Mouse (Mus musculus): ENCODE measurements at regions not wholly inside any gene's neighbourhood (a gene's known extent, or its start where the extent isn't known, plus 50 kb on each side); places are given as distances from the start of the nearest gene placed in this dataset.
A peak's percentile ranks its signal among the peaks of the same experiment; 100 is the strongest.
"Not testable (repeated sequence)": the region's sequence is repeated elsewhere in the genome, so short reads cannot be mapped to it uniquely, and the experiment has no call there.

- Histone ChIP-seq H3K9ac (replicated peaks; ENCODE audit: low read depth) (no peak overlapping the region), H3K36me3 (ENCODE audit: insufficient read depth, low read length) (no peaks in the 10 kb centered on the region), H3K4me1 (ENCODE audit: insufficient read depth, low read depth, low read length) (no peaks in the 10 kb centered on the region), H3K4me3 (ENCODE audit: low read depth, low read length) (no peak overlapping the region), H3K9me3 (ENCODE audit: low read length) (no peaks in the 10 kb centered on the region), H3K27me3 (replicated peaks; ENCODE audit: insufficient read depth, low read length) (no peaks in the 10 kb centered on the region), H3K27ac (ENCODE audit: low read length) (no peak overlapping the region), H3K4me2 (replicated peaks; ENCODE audit: low read depth, low read length) (no peak overlapping the region)
- TF ChIP-seq CTCF (IDR thresholded peaks at IDR 0.05) = no peak
- TF ChIP-seq EP300 (IDR thresholded peaks at IDR 0.05) = no peak
- ATAC-seq (no peak), DNase-seq (ENCODE audit: low spot score) (no peak)
- 55% methylated on average over 4 of the region's 4 CpGs for WGBS
Observed at GRCm38 (mm10) chr6:4149663-4150062, 62.9 kb upstream of the Bet1 start.

- Histone ChIP-seq H3K36me3 (ENCODE audit: insufficient read depth, low read length) (no peaks in the 10 kb centered on the region), H3K27ac (ENCODE audit: low read length) (no peak overlapping the region), H3K9ac (replicated peaks; ENCODE audit: low read depth) (no peak overlapping the region), H3K4me3 (ENCODE audit: low read depth, low read length) (no peak overlapping the region), H3K4me1 (ENCODE audit: insufficient read depth, low read depth, low read length) (no peaks in the 10 kb centered on the region), H3K27me3 (replicated peaks; ENCODE audit: insufficient read depth, low read length) (no peaks in the 10 kb centered on the region), H3K9me3 (ENCODE audit: low read length) (no peaks in the 10 kb centered on the region), H3K4me2 (replicated peaks; ENCODE audit: low read depth, low read length) (no peak overlapping the region)
- 70% methylated on average over 2 of the region's 2 CpGs for WGBS
- no peak for TF ChIP-seq EP300 (IDR thresholded peaks at IDR 0.05)
- no peak for TF ChIP-seq CTCF (IDR thresholded peaks at IDR 0.05)
- DNase-seq (ENCODE audit: low spot score) = no peak
- no peak for ATAC-seq
Observed at GRCm38 (mm10) chr6:4158293-4158692, 71.5 kb upstream of the Bet1 start.

- no peak overlapping the region for H3K4me2 ChIP-seq (replicated peaks; ENCODE audit: low read depth, low read length)
- H3K4me1 ChIP-seq (ENCODE audit: insufficient read depth, low read depth, low read length) = no peaks in the 10 kb centered on the region
- no peaks in the 10 kb centered on the region for H3K36me3 ChIP-seq (ENCODE audit: insufficient read depth, low read length)
- TF ChIP-seq EP300 (IDR thresholded peaks at IDR 0.05) = no peak
- TF ChIP-seq CTCF (IDR thresholded peaks at IDR 0.05) = no peak
- DNase-seq (ENCODE audit: low spot score) (no peak), ATAC-seq (no peak)
- no peak overlapping the region for H3K9ac ChIP-seq (replicated peaks; ENCODE audit: low read depth)
- no peaks in the 10 kb centered on the region for H3K27me3 ChIP-seq (replicated peaks; ENCODE audit: insufficient read depth, low read length)
- H3K27ac ChIP-seq (ENCODE audit: low read length) = no peak overlapping the region
- no peak overlapping the region for H3K4me3 ChIP-seq (ENCODE audit: low read depth, low read length)
- WGBS = 45% methylated on average over 1 of the region's 1 CpGs
- no peaks in the 10 kb centered on the region for H3K9me3 ChIP-seq (ENCODE audit: low read length)
Observed at GRCm38 (mm10) chr6:4163733-4164132, 77.0 kb upstream of the Bet1 start.

- 50% methylated on average over 4 of the region's 4 CpGs for WGBS
- peak; percentile 41 for DNase-seq (ENCODE audit: low spot score)
- H3K9me3 ChIP-seq (ENCODE audit: low read length) = no peaks in the 10 kb centered on the region
- no peak overlapping the region for H3K4me2 ChIP-seq (replicated peaks; ENCODE audit: low read depth, low read length)
- no peak overlapping the region for H3K4me3 ChIP-seq (ENCODE audit: low read depth, low read length)
- no peak overlapping the region for H3K27ac ChIP-seq (ENCODE audit: low read length)
- H3K9ac ChIP-seq (replicated peaks; ENCODE audit: low read depth) = no peak overlapping the region
- H3K27me3 ChIP-seq (replicated peaks; ENCODE audit: insufficient read depth, low read length) = no peaks in the 10 kb centered on the region
- ATAC-seq = peak; percentile 65
- no peaks in the 10 kb centered on the region for H3K4me1 ChIP-seq (ENCODE audit: insufficient read depth, low read depth, low read length)
- TF ChIP-seq EP300 (IDR thresholded peaks at IDR 0.05) = no peak; the same call in 1 of the 2 replicates
- no peak for TF ChIP-seq CTCF (IDR thresholded peaks at IDR 0.05)
- no peaks in the 10 kb centered on the region for H3K36me3 ChIP-seq (ENCODE audit: insufficient read depth, low read length)
Observed at GRCm38 (mm10) chr6:4167112-4167511, 80.3 kb upstream of the Bet1 start.

- no peaks in the 10 kb centered on the region for H3K9me3 ChIP-seq (ENCODE audit: low read length)
- TF ChIP-seq EP300 (IDR thresholded peaks at IDR 0.05) = no peak
- TF ChIP-seq CTCF (IDR thresholded peaks at IDR 0.05) = no peak
- DNase-seq (ENCODE audit: low spot score) (no peak), ATAC-seq (no peak)
- H3K27ac ChIP-seq (ENCODE audit: low read length) = no peak overlapping the region
- H3K4me1 ChIP-seq (ENCODE audit: insufficient read depth, low read depth, low read length) = no peaks in the 10 kb centered on the region
- no peak overlapping the region for H3K4me2 ChIP-seq (replicated peaks; ENCODE audit: low read depth, low read length)
- H3K4me3 ChIP-seq (ENCODE audit: low read depth, low read length) = no peak overlapping the region
- H3K36me3 ChIP-seq (ENCODE audit: insufficient read depth, low read length) = no peaks in the 10 kb centered on the region
- no peaks in the 10 kb centered on the region for H3K27me3 ChIP-seq (replicated peaks; ENCODE audit: insufficient read depth, low read length)
- H3K9ac ChIP-seq (replicated peaks; ENCODE audit: low read depth) = no peak overlapping the region
Observed at GRCm38 (mm10) chr6:4167757-4168156, 81.0 kb upstream of the Bet1 start.

GRCm38 (mm10) chr6:4171561-4171960 lies 84.8 kb upstream of the Bet1 start:
- Histone ChIP-seq H3K4me3 (ENCODE audit: low read depth, low read length) (no peak overlapping the region), H3K27me3 (replicated peaks; ENCODE audit: insufficient read depth, low read length) (no peaks in the 10 kb centered on the region), H3K9me3 (ENCODE audit: low read length) (no peaks in the 10 kb centered on the region), H3K4me2 (replicated peaks; ENCODE audit: low read depth, low read length) (no peak overlapping the region), H3K36me3 (ENCODE audit: insufficient read depth, low read length) (no peaks in the 10 kb centered on the region), H3K9ac (replicated peaks; ENCODE audit: low read depth) (no peak overlapping the region), H3K27ac (ENCODE audit: low read length) (no peak overlapping the region), H3K4me1 (ENCODE audit: insufficient read depth, low read depth, low read length) (no peaks in the 10 kb centered on the region)
- 46% methylated on average over 4 of the region's 4 CpGs for WGBS
- DNase-seq (ENCODE audit: low spot score) = no peak
- ATAC-seq = no peak
- TF ChIP-seq EP300 (IDR thresholded peaks at IDR 0.05) = no peak
- TF ChIP-seq CTCF (IDR thresholded peaks at IDR 0.05) = no peak

GRCm38 (mm10) chr6:4187683-4188082 lies 100.9 kb upstream of the Bet1 start:
- TF ChIP-seq CTCF (IDR thresholded peaks at IDR 0.05) (peak; percentile 36), EP300 (IDR thresholded peaks at IDR 0.05) (no peak)
- no peaks in the 10 kb centered on the region for H3K9me3 ChIP-seq (ENCODE audit: low read length)
- H3K4me1 ChIP-seq (ENCODE audit: insufficient read depth, low read depth, low read length) = no peaks in the 10 kb centered on the region
- no peak overlapping the region for H3K4me3 ChIP-seq (ENCODE audit: low read depth, low read length)
- no peaks in the 10 kb centered on the region for H3K36me3 ChIP-seq (ENCODE audit: insufficient read depth, low read length)
- no peak overlapping the region for H3K4me2 ChIP-seq (replicated peaks; ENCODE audit: low read depth, low read length)
- WGBS = 63% methylated on average over 4 of the region's 4 CpGs
- no peak for ATAC-seq
- no peak overlapping the region for H3K9ac ChIP-seq (replicated peaks; ENCODE audit: low read depth)
- no peaks in the 10 kb centered on the region for H3K27me3 ChIP-seq (replicated peaks; ENCODE audit: insufficient read depth, low read length)
- no peak for DNase-seq (ENCODE audit: low spot score)
- H3K27ac ChIP-seq (ENCODE audit: low read length) = no peak overlapping the region

- WGBS = 51% methylated on average over 5 of the region's 5 CpGs
- not testable (repeated sequence) for DNase-seq (ENCODE audit: low spot score); H3K4me2 ChIP-seq (replicated peaks; ENCODE audit: low read depth, low read length)
Observed at GRCm38 (mm10) chr6:4190976-4191375, 104.2 kb upstream of the Bet1 start.

More at GRCm38 (mm10) chr6:4190976-4191375, 104.2 kb upstream of the Bet1 start:
- H3K4me1 ChIP-seq (ENCODE audit: insufficient read depth, low read depth, low read length); ATAC-seq; H3K36me3 ChIP-seq (ENCODE audit: insufficient read depth, low read length); H3K4me3 ChIP-seq (ENCODE audit: low read depth, low read length); H3K27me3 ChIP-seq (replicated peaks; ENCODE audit: insufficient read depth, low read length); H3K9ac ChIP-seq (replicated peaks; ENCODE audit: low read depth); H3K9me3 ChIP-seq (ENCODE audit: low read length); H3K27ac ChIP-seq (ENCODE audit: low read length): not testable (repeated sequence)

Data from lung, postnatal 0 days (tissue).